Mouse (Mus musculus) myocyte (in vitro differentiated cells): ENCODE data around the gene Triobp. TPM values are rescaled to one million over a fixed set of nuclear protein-coding genes. Genes with fewer than 3 reads are reported as not detected.

Experiments
- H3K27me3 ChIP-seq: one replicate; pipeline ENCODE4 v1.6.1; 2011; ENCODE audit not compliant: control insufficient read depth, insufficient read depth, insufficient read length
- H3K36me3 ChIP-seq: one replicate; pipeline ENCODE4 v1.6.1; 2011; ENCODE audit not compliant: control insufficient read depth, insufficient read depth
- H3K4me2 ChIP-seq: one replicate; pipeline ENCODE4 v1.6.1; 2011; ENCODE audit warnings: low read depth, control low read depth
- H3K4me3 ChIP-seq: one replicate; pipeline ENCODE4 v1.5.1; 2011; ENCODE audit warnings: mild to moderate bottlenecking, control low read depth, moderate library complexity
- H3K79me2 ChIP-seq: one replicate; pipeline ENCODE4 v1.6.1; 2011; ENCODE audit not compliant: control insufficient read depth, insufficient read depth
- H3ac ChIP-seq: one replicate; pipeline ENCODE4 v1.6.1; 2011; ENCODE audit not compliant: control insufficient read depth, insufficient read length
- CEBPB ChIP-seq: IDR thresholded peaks from 2 replicates; pipeline ENCODE4 v1.6.1; 2011; ENCODE audit warnings: mild to moderate bottlenecking, moderate library complexity; ENCODE audit not compliant: poor library complexity, insufficient read depth, severe bottlenecking
- E2F4 ChIP-seq: IDR thresholded peaks from one replicate; pipeline ENCODE4 v1.6.1; 2011; ENCODE audit warnings: mild to moderate bottlenecking, control low read depth, moderate library complexity; ENCODE audit not compliant: insufficient read depth
- MAX ChIP-seq: IDR thresholded peaks from one replicate; pipeline ENCODE4 v1.6.1; 2011; ENCODE audit warnings: low read depth, mild to moderate bottlenecking, control low read depth
- MYOD1 ChIP-seq, 3 experiments: IDR thresholded peaks; one replicate each; pipeline ENCODE4 v1.6.1; 2011; ENCODE audit warnings: control low read depth in 2 of 3, low read depth in 2 of 3, mild to moderate bottlenecking in 2 of 3, moderate library complexity in 1 of 3; ENCODE audit not compliant: insufficient read length in 2 of 3, control insufficient read depth in 1 of 3
- MYOG ChIP-seq, 3 experiments: IDR thresholded peaks; one replicate each; pipeline ENCODE4 v1.6.1; 2011; ENCODE audit warnings: control low read depth in 2 of 3, low read depth in 2 of 3, mild to moderate bottlenecking in 2 of 3; ENCODE audit not compliant: insufficient read length in 2 of 3, control insufficient read depth in 1 of 3, insufficient read depth in 1 of 3
- POLR2A ChIP-seq: IDR thresholded peaks from one replicate; pipeline ENCODE4 v1.6.1; 2011; ENCODE audit warnings: low read depth, mild to moderate bottlenecking, control low read depth, moderate library complexity; ENCODE audit not compliant: insufficient read length
- POLR2AphosphoS2 ChIP-seq: IDR thresholded peaks from one replicate; pipeline ENCODE4 v1.6.1; 2011; ENCODE audit warnings: low read depth, control low read depth; ENCODE audit not compliant: insufficient read length
- REST ChIP-seq: IDR thresholded peaks from one replicate; pipeline ENCODE4 v1.6.1; 2011; ENCODE audit warnings: mild to moderate bottlenecking, control low read depth, moderate library complexity; ENCODE audit not compliant: insufficient read depth, insufficient read length
- SRF ChIP-seq: IDR thresholded peaks from one replicate; pipeline ENCODE4 v1.6.1; 2011; ENCODE audit warnings: low read depth; ENCODE audit not compliant: control insufficient read depth, insufficient read length
- TCF12 ChIP-seq: IDR thresholded peaks from one replicate; pipeline ENCODE4 v1.6.1; 2011; ENCODE audit warnings: mild to moderate bottlenecking, control low read depth; ENCODE audit not compliant: poor library complexity, insufficient read depth, severe bottlenecking
- TCF3 ChIP-seq: IDR thresholded peaks from one replicate; pipeline ENCODE4 v1.6.1; 2011; ENCODE audit warnings: low read depth, control low read depth; ENCODE audit not compliant: insufficient read length
- USF1 ChIP-seq: IDR thresholded peaks from one replicate; pipeline ENCODE4 v1.6.1; 2011; ENCODE audit warnings: low read depth, mild to moderate bottlenecking, control low read depth, moderate library complexity
- polyA plus RNA-seq: library from polyadenylated mRNA; unstranded; fragments of >200 nt; fragmentation: generic; extraction: Trizol; gene quantifications from one replicate; pipeline ENCODE4 v1.2.1, GENCODE M21; 2012; ENCODE audit warnings: missing spikeins

The Triobp gene
- polyA plus RNA-seq, 1 experiment, result 19.9 TPM

- no peak for TF ChIP-seq TCF12
- TF ChIP-seq USF1, result no peak
- peak; percentile 31 for TF ChIP-seq POLR2A
- no peak for TF ChIP-seq MYOG (IDR thresholded peaks at IDR 0.05; ENCODE audit: control insufficient read depth in 1 of 3, insufficient read depth in 1 of 3, insufficient read length in 2 of 3, low read depth in 2 of 3)
- TF ChIP-seq POLR2AphosphoS2, result no peak
- TF ChIP-seq SRF, result no peak
- TF ChIP-seq CEBPB, result no peak
- TF ChIP-seq MYOD1 (IDR thresholded peaks at IDR 0.05; ENCODE audit: control insufficient read depth in 1 of 3, insufficient read length in 2 of 3, low read depth in 2 of 3), result no peak
- no peak for TF ChIP-seq REST
- Histone ChIP-seq H3ac (no peak overlapping the region), H3K79me2 (peaks cover 25% of the 10 kb centered on the region), H3K36me3 (peaks cover 17% of the 10 kb centered on the region), H3K4me3 (peak overlapping the region; percentile 100), H3K27me3 (no peaks in the 10 kb centered on the region), H3K4me2 (peak overlapping the region; percentile 100)
These were observed 22.4 kb upstream of the Triobp start for GRCm38 (mm10) chr15:78925129-78925528.

GRCm38 (mm10) chr15:78926021-78926919 lies 21.3 kb upstream of the Triobp start, which contains the start of gene Lgals1:
Gene Lgals1, plus strand, starts transcription at chr15:78926725.
- Histone ChIP-seq H3K4me3 (peak within 1 kb of the TSS; percentile 100), H3K27me3 (no peaks in the 10 kb centered on the region), H3K36me3 (peaks cover 17% of the 10 kb centered on the region), H3K79me2 (peaks cover 25% of the 10 kb centered on the region), H3K4me2 (peak within 1 kb of the TSS; percentile 100), H3ac (peak within 1 kb of the TSS; percentile 71)
- TF ChIP-seq CEBPB (no peak), USF1 (no peak), MYOG (IDR thresholded peaks at IDR 0.05; ENCODE audit: control insufficient read depth in 1 of 3, insufficient read depth in 1 of 3, insufficient read length in 2 of 3, low read depth in 2 of 3) (peak in 1 of 3 experiments; percentile 59), TCF3 (no peak), SRF (no peak), REST (no peak), MYOD1 (IDR thresholded peaks at IDR 0.05; ENCODE audit: control insufficient read depth in 1 of 3, insufficient read length in 2 of 3, low read depth in 2 of 3) (peak in 2 of 3 experiments; percentile 1 to 16), E2F4 (peak; percentile 52), POLR2A (peak; percentile 97), MAX (no peak), TCF12 (no peak), POLR2AphosphoS2 (peak; percentile 99)

- Histone ChIP-seq H3K4me2 (peak overlapping the region; percentile 100), H3K79me2 (peaks cover 25% of the 10 kb centered on the region), H3K27me3 (no peaks in the 10 kb centered on the region), H3K36me3 (peaks cover 17% of the 10 kb centered on the region), H3ac (peak overlapping the region; percentile 71), H3K4me3 (peak overlapping the region; percentile 100)
- TF ChIP-seq MYOG (IDR thresholded peaks at IDR 0.05; ENCODE audit: control insufficient read depth in 1 of 3, insufficient read depth in 1 of 3, insufficient read length in 2 of 3, low read depth in 2 of 3), result peak; percentile 49 to 87 (median 76)
- TF ChIP-seq POLR2AphosphoS2, result peak; percentile 72
- no peak for TF ChIP-seq USF1
- peak; percentile 53 to 79 (median 70) for TF ChIP-seq MYOD1 (IDR thresholded peaks at IDR 0.05; ENCODE audit: control insufficient read depth in 1 of 3, insufficient read length in 2 of 3, low read depth in 2 of 3)
- TF ChIP-seq POLR2A, result peak; percentile 60
- peak; percentile 57 for TF ChIP-seq TCF12
- TF ChIP-seq SRF, result no peak
These were observed 20.3 kb upstream of the Triobp start for GRCm38 (mm10) chr15:78927021-78927787.

GRCm38 (mm10) chr15:78927788-78928457 lies 19.6 kb upstream of the Triobp start:
- H3K27me3 ChIP-seq, result no peaks in the 10 kb centered on the region
- H3K4me3 ChIP-seq, result peak overlapping the region; percentile 100
- H3ac ChIP-seq, result peak overlapping the region; percentile 71
- H3K4me2 ChIP-seq, result peak overlapping the region; percentile 100
- H3K79me2 ChIP-seq, result peaks cover 25% of the 10 kb centered on the region
- TF ChIP-seq MYOD1 (IDR thresholded peaks at IDR 0.05; ENCODE audit: control insufficient read depth in 1 of 3, insufficient read length in 2 of 3, low read depth in 2 of 3) (peak; percentile 59 to 87 (median 85)), TCF12 (peak; percentile 70), MAX (no peak), TCF3 (peak; percentile 74), SRF (peak; percentile 77), REST (no peak), E2F4 (peak; percentile 18), POLR2A (peak; percentile 70), USF1 (peak; percentile 46), POLR2AphosphoS2 (peak; percentile 96), MYOG (IDR thresholded peaks at IDR 0.05; ENCODE audit: control insufficient read depth in 1 of 3, insufficient read depth in 1 of 3, insufficient read length in 2 of 3, low read depth in 2 of 3) (peak; percentile 61 to 94 (median 83)), CEBPB (0 out of 2 replicates have a peak, but pooled peaks have one; percentile 1)
- peaks cover 17% of the 10 kb centered on the region for H3K36me3 ChIP-seq
